7 mouse cellular contexts compared by ENCODE assay signal in the genomic region with DNA sequence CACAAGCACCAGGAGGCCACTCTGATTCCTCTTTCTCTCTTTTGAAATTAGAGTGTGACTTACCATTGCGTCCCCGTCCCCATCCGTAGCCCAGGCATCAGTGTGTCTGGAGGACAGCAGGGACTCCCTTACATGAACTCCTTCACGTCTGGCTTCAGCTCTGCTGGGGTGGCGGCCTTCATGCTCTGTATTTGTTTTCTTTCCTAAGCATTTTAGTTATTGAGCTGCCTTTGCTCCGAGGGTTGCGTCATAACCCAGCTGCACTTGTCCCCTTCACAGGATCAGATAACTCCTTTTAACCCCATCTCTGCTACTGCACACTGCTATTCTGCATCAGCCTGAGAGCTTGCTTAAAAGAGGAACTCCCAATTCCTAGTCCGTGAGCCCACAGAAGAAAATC. TPM values are rescaled to one million over a fixed set of nuclear protein-coding genes. Genes with fewer than 3 reads are reported as not detected.
DNase-seq lines count a peak whose midpoint lies in the region; ATAC-seq lines count a peak whose summit lies in the region.

No protein-coding gene starts in this region.

- peak; percentile 41 for ATAC-seq in inflammation-experienced regulatory T-cells, adult 6 months

- DNase-seq in B cell, adult 2 months: peak; percentile 33 to 41
- DNase-seq in CD8-positive naive resting alpha-beta T cell, adult 2 months (ENCODE audit: low read depth in 2 of 2, low spot score in 2 of 2): peak; percentile 12 to 18
- peak; percentile 41 for DNase-seq in lung, postnatal 14 days
- DNase-seq in frontal cortex, postnatal 25 days (ENCODE audit: low spot score in 2 of 2): no peak
- no peak for DNase-seq in spleen, postnatal 4 days (ENCODE audit: low spot score in 2 of 2)
- no peak for DNase-seq in layer of hippocampus, adult 9-10 months (ENCODE audit: low spot score)

RNA-seq across cellular contexts. Expression of gene P2ry14, which starts 23.0 kb away (rescaled TPM):
- polyA plus RNA-seq in inflammation-experienced regulatory T-cells, adult 6 months (2017; shearing (Covaris generic)): 1 to 10 TPM; 2.8 to 3.6 (median 3.3) TPM

RNA-seq across cellular contexts. Expression of gene Gpr171, which starts 28.8 kb away (rescaled TPM):
- polyA plus RNA-seq in inflammation-experienced regulatory T-cells, adult 6 months (2017; shearing (Covaris generic)): 10 to 100 TPM; 45.7 to 91.9 (median 55.6) TPM

Comparison
In these comparisons a context has a peak if more than half of its experiments do, and no peak if none do; other contexts are left out.
1. DNase-seq: peak in B cell, adult 2 months (2 of 2), CD8-positive naive resting alpha-beta T cell, adult 2 months (2 of 2) and lung, postnatal 14 days (single experiment); none in frontal cortex, postnatal 25 days (0 of 2), spleen, postnatal 4 days (0 of 2) and layer of hippocampus, adult 9-10 months (single experiment).